Mouse (Mus musculus): ENCODE measurements around the gene Amotl1. TPM values are rescaled to one million over a fixed set of nuclear protein-coding genes. Genes with fewer than 3 reads are reported as not detected.
"Not testable (repeated sequence)": the region's sequence is repeated elsewhere in the genome, so short reads cannot be mapped to it uniquely, and the experiment has no call there.

The Amotl1 gene
- polyA plus RNA-seq, 1 experiment from 2014 or later, result 28.6 TPM

DNA sequence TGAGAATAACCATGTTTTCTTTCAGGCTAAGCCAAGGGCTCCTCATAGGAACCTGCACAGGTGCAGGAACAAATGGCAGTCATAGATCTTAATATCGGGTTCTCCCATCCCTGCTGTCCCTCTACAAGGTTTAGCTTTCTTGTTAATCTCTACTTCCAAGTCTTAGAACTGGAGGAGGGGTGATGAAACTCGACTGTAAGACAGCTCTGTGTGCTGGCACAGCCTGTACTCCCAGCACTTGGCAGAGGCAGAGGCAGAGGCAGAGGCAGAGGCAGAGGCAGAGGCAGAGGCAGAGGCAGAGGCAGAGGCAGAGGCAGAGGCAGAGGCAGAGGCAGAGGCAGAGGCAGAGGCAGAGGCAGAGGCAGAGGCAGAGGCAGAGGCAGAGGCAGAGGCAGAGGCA, 68.5 kb downstream of the Amotl1 start:
- ATAC-seq (replicated peaks; ENCODE audit: insufficient number of reproducible peaks, low FRiP score, low TSS enrichment, low read depth); H3K4me3 ChIP-seq (ENCODE audit: low read depth, low read length); H3K9me3 ChIP-seq (replicated peaks; ENCODE audit: control insufficient read depth, low read length); H3K4me2 ChIP-seq (ENCODE audit: low read depth, low read length); H3K27ac ChIP-seq (replicated peaks; ENCODE audit: low read depth, low read length); H3K27me3 ChIP-seq (ENCODE audit: control insufficient read depth, insufficient read depth, low read length); H3K36me3 ChIP-seq (replicated peaks; ENCODE audit: control insufficient read depth, insufficient read depth, low read depth, low read length); H3K4me1 ChIP-seq (ENCODE audit: control insufficient read depth, insufficient read depth, low read length); DNase-seq (ENCODE audit: low spot score); H3K9ac ChIP-seq (replicated peaks; ENCODE audit: low read length): not testable (repeated sequence)
- WGBS, result 79% methylated on average over 2 of the region's 2 CpGs

DNA sequence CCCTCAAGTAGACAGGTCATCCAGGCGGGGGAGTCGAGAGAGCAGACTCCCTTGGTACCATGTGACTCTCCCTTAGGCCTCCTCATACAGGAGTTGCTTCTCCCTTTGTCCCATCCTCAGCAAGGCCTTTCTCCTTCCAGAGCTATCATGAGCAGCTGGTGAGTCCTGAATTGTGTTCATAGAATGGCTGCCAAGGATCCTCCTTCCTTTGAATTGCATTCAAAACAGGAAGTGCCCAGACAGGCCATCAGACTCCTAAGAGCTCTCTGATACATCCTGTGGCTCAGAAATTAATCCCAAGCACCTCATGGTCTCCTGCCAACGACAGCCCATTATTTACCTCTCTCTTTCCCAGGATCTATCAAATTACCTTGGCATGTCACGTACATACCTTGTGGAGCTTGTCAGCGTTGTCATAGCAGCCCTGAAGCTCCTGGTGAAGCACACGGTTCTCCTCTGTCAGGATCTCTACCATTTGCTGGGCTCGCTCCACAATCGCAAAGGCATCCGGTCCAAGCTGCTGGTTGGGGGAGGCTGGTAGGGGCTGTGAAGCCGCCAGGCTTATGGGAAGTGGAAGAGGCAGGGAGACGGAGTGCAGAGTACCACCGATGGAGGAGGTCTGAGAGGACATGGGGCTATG, 70.0 kb downstream of the Amotl1 start:
- H3K4me3 ChIP-seq (ENCODE audit: low read depth, low read length), result no peak overlapping the region
- WGBS, result 78% methylated on average over 12 of the region's 12 CpGs
- H3K4me1 ChIP-seq (ENCODE audit: control insufficient read depth, insufficient read depth, low read length), result no peaks in the 10 kb centered on the region
- H3K36me3 ChIP-seq (replicated peaks; ENCODE audit: control insufficient read depth, insufficient read depth, low read depth, low read length), result peaks cover 2% of the 10 kb centered on the region; the same call in 1 of the 2 replicates
- H3K27me3 ChIP-seq (ENCODE audit: control insufficient read depth, insufficient read depth, low read length), result no peaks in the 10 kb centered on the region
- no peaks in the 10 kb centered on the region for H3K9me3 ChIP-seq (replicated peaks; ENCODE audit: control insufficient read depth, low read length)
- H3K4me2 ChIP-seq (ENCODE audit: low read depth, low read length), result no peak overlapping the region
- no peak for ATAC-seq (replicated peaks; ENCODE audit: insufficient number of reproducible peaks, low FRiP score, low TSS enrichment, low read depth)
- H3K9ac ChIP-seq (replicated peaks; ENCODE audit: low read length), result no peak overlapping the region
- no peak overlapping the region for H3K27ac ChIP-seq (replicated peaks; ENCODE audit: low read depth, low read length)
- no peak for DNase-seq (ENCODE audit: low spot score)

DNA sequence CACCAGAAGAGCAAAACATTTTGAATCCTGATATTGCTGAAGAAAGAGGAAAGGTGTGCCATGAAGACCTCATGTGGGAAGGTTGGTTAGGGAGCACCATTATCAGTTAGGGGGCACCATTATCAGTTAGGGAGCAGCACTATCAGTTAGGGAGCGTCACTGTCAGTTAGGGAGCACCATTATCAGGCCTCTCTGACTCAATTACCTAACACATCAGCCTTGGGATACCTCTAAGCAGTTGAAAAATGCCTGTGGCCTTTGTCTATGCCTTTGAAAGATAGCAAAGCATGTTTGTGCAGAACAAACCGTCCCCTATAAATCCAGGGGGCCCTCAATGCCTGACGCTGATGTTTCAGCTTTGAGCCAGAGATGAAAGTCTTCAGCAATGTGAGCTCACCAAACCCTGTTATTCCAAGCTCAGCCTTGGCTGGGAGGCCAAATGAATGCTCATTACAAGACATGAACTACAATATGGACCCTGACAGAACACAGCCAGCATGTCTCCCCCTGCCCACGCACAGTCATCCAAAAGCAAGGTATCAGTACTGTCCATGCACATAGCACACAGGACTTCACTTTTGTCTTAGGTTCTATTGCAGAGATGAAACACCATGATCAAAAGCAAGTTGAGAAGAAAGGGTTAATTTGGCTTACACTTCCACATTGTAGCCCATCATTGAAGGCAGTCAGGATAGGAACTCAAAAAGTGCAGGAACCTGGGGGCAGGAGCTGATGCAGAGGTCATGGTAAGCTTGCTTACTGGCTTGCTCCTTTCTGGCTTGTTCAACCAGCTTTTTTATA, 75.5 kb downstream of the Amotl1 start:
- Histone ChIP-seq H3K4me2 (ENCODE audit: low read depth, low read length) (no peak overlapping the region), H3K4me3 (ENCODE audit: low read depth, low read length) (no peak overlapping the region), H3K4me1 (ENCODE audit: control insufficient read depth, insufficient read depth, low read length) (no peaks in the 10 kb centered on the region), H3K9me3 (replicated peaks; ENCODE audit: control insufficient read depth, low read length) (no peaks in the 10 kb centered on the region), H3K27me3 (ENCODE audit: control insufficient read depth, insufficient read depth, low read length) (no peaks in the 10 kb centered on the region), H3K36me3 (replicated peaks; ENCODE audit: control insufficient read depth, insufficient read depth, low read depth, low read length) (peaks cover 2% of the 10 kb centered on the region; the same call in 1 of the 2 replicates), H3K9ac (replicated peaks; ENCODE audit: low read length) (no peak overlapping the region), H3K27ac (replicated peaks; ENCODE audit: low read depth, low read length) (no peak overlapping the region)
- 94% methylated on average over 4 of the region's 4 CpGs for WGBS
- DNase-seq (ENCODE audit: low spot score), result no peak
- ATAC-seq (replicated peaks; ENCODE audit: insufficient number of reproducible peaks, low FRiP score, low TSS enrichment, low read depth), result no peak

DNA sequence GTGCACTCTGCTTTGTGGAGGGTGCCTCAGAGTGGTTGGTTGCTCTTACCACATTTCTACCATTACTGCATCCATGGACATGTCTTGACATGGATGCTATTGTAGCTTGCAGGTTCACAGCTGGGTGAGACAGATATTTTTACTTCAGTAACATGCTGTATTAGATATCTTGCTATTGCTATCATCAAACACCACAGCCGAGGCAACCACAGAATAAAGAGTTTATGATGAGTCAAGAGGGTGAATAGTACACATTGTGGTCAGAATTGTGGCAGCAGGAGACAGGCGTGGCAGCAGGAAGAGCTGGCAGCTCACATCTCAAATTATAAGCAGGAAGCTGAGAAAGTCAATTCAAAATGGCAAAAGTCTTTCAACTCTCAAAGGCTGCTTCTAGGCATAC, 76.4 kb downstream of the Amotl1 start:
- DNase-seq (ENCODE audit: low spot score) (no peak), ATAC-seq (replicated peaks; ENCODE audit: insufficient number of reproducible peaks, low FRiP score, low TSS enrichment, low read depth) (no peak)
- Histone ChIP-seq H3K36me3 (replicated peaks; ENCODE audit: control insufficient read depth, insufficient read depth, low read depth, low read length) (peaks cover 2% of the 10 kb centered on the region), H3K4me3 (ENCODE audit: low read depth, low read length) (no peak overlapping the region), H3K9me3 (replicated peaks; ENCODE audit: control insufficient read depth, low read length) (no peaks in the 10 kb centered on the region), H3K27ac (replicated peaks; ENCODE audit: low read depth, low read length) (no peak overlapping the region), H3K9ac (replicated peaks; ENCODE audit: low read length) (no peak overlapping the region), H3K4me1 (ENCODE audit: control insufficient read depth, insufficient read depth, low read length) (no peaks in the 10 kb centered on the region), H3K4me2 (ENCODE audit: low read depth, low read length) (no peak overlapping the region), H3K27me3 (ENCODE audit: control insufficient read depth, insufficient read depth, low read length) (no peaks in the 10 kb centered on the region)
- 74% methylated on average over 2 of the region's 2 CpGs for WGBS

DNA sequence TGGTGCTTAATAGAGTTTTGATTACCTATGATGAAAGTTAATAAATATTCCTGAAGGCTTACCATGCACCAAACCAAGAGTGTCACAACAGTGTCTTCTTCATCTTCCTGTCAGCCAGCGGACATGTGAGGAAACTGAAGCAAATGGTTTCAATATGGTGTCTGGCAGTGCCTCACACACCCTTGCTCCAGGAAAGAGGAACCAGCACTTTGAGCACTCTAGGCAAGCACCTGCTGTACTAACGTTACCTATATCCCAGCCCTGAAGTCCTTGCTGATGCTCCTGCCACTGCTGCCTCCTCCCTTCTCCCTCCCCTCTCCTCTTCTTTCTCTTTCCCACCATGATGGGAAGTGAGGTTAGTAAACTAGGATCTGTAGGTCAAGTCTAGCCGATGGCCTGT, 80.4 kb downstream of the Amotl1 start:
- Histone ChIP-seq H3K27me3 (ENCODE audit: control insufficient read depth, insufficient read depth, low read length) (no peaks in the 10 kb centered on the region), H3K36me3 (replicated peaks; ENCODE audit: control insufficient read depth, insufficient read depth, low read depth, low read length) (peaks cover 7% of the 10 kb centered on the region), H3K9me3 (replicated peaks; ENCODE audit: control insufficient read depth, low read length) (no peaks in the 10 kb centered on the region), H3K4me1 (ENCODE audit: control insufficient read depth, insufficient read depth, low read length) (no peaks in the 10 kb centered on the region), H3K9ac (replicated peaks; ENCODE audit: low read length) (no peak overlapping the region), H3K4me2 (ENCODE audit: low read depth, low read length) (no peak overlapping the region), H3K27ac (replicated peaks; ENCODE audit: low read depth, low read length) (no peak overlapping the region), H3K4me3 (ENCODE audit: low read depth, low read length) (no peak overlapping the region)
- WGBS, result 83% methylated on average over 3 of the region's 3 CpGs
- no peak for DNase-seq (ENCODE audit: low spot score)
- no peak for ATAC-seq (replicated peaks; ENCODE audit: insufficient number of reproducible peaks, low FRiP score, low TSS enrichment, low read depth)

DNA sequence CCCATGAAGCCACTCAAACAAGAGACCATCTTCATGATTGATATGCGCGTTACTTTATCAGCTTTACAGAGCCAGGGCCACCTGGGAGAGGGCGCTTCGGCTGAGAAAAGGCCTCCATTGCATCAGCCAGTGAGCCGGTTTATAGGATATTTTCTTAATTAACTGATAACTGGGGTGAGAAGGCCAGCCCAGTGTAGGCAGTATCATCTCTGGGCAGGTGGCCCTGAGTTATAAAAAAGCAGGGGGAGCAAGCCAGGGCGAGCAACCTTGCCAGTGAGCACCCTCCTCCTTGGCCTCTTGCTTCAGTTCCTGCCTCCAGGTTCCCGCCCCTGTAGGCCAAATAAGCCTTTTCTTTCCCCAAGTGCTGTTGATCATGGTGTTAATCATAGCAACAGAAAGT, 81.5 kb downstream of the Amotl1 start:
- DNase-seq (ENCODE audit: low spot score) (no peak), ATAC-seq (replicated peaks; ENCODE audit: insufficient number of reproducible peaks, low FRiP score, low TSS enrichment, low read depth) (no peak)
- WGBS, result 89% methylated on average over 7 of the region's 7 CpGs
- H3K9me3 ChIP-seq (replicated peaks; ENCODE audit: control insufficient read depth, low read length), result no peaks in the 10 kb centered on the region
- no peaks in the 10 kb centered on the region for H3K4me1 ChIP-seq (ENCODE audit: control insufficient read depth, insufficient read depth, low read length)
- H3K4me2 ChIP-seq (ENCODE audit: low read depth, low read length), result no peak overlapping the region
- no peak overlapping the region for H3K9ac ChIP-seq (replicated peaks; ENCODE audit: low read length)
- no peak overlapping the region for H3K27ac ChIP-seq (replicated peaks; ENCODE audit: low read depth, low read length)
- no peaks in the 10 kb centered on the region for H3K27me3 ChIP-seq (ENCODE audit: control insufficient read depth, insufficient read depth, low read length)
- no peak overlapping the region for H3K4me3 ChIP-seq (ENCODE audit: low read depth, low read length)
- peaks cover 13% of the 10 kb centered on the region for H3K36me3 ChIP-seq (replicated peaks; ENCODE audit: control insufficient read depth, insufficient read depth, low read depth, low read length)

DNA sequence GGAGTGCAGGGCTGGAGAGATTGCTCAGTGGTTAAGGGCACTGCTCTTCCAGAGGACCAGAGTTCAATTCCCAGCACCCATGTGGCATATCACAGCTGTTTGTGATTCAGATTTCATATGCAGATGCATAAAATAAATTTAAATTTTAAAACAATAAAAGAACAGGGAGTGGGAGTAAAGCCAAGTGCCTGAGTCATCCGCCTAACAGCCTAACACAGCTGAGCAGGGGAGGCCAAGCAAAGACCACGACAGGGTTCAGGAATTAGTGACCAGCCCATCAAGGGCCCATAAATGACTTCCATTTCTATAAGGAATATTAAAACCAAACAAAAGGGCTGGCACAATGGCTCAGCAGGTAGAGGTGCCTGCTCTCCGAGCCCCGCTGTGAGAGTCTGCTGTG, 84.3 kb downstream of the Amotl1 start:
- Histone ChIP-seq H3K4me1 (ENCODE audit: control insufficient read depth, insufficient read depth, low read length) (no peaks in the 10 kb centered on the region), H3K4me3 (ENCODE audit: low read depth, low read length) (no peak overlapping the region), H3K27ac (replicated peaks; ENCODE audit: low read depth, low read length) (no peak overlapping the region), H3K36me3 (replicated peaks; ENCODE audit: control insufficient read depth, insufficient read depth, low read depth, low read length) (peaks cover 20% of the 10 kb centered on the region), H3K9me3 (replicated peaks; ENCODE audit: control insufficient read depth, low read length) (no peaks in the 10 kb centered on the region), H3K27me3 (ENCODE audit: control insufficient read depth, insufficient read depth, low read length) (no peaks in the 10 kb centered on the region), H3K9ac (replicated peaks; ENCODE audit: low read length) (no peak overlapping the region), H3K4me2 (ENCODE audit: low read depth, low read length) (no peak overlapping the region)
- DNase-seq (ENCODE audit: low spot score) (no peak), ATAC-seq (replicated peaks; ENCODE audit: insufficient number of reproducible peaks, low FRiP score, low TSS enrichment, low read depth) (no peak)
- 94% methylated on average over 4 of the region's 4 CpGs for WGBS

DNA sequence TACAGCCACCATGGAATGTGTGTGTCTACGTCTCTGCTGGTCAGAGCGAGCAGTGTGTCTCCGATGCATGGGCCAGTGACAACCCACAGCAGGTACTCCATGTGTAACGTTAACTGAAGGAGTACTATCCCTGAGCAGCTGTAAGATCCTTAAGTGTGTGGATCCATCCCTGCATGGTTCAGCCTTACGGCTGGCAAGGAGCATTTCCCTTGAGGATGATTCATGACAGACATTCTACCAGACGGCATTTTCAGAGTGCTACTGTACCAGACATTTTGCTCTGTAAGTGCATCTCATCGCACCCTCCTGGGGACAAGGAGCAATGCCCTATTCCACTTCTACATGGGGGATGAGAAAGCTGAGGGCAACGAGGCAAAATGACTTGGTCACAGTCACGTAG, 84.9 kb downstream of the Amotl1 start:
- H3K27ac ChIP-seq (replicated peaks; ENCODE audit: low read depth, low read length), result no peak overlapping the region
- H3K27me3 ChIP-seq (ENCODE audit: control insufficient read depth, insufficient read depth, low read length), result no peaks in the 10 kb centered on the region
- ATAC-seq (replicated peaks; ENCODE audit: insufficient number of reproducible peaks, low FRiP score, low TSS enrichment, low read depth), result no peak; the same call in 1 of the 2 replicates
- H3K4me3 ChIP-seq (ENCODE audit: low read depth, low read length), result no peak overlapping the region
- H3K9me3 ChIP-seq (replicated peaks; ENCODE audit: control insufficient read depth, low read length), result no peaks in the 10 kb centered on the region
- no peaks in the 10 kb centered on the region for H3K4me1 ChIP-seq (ENCODE audit: control insufficient read depth, insufficient read depth, low read length)
- H3K9ac ChIP-seq (replicated peaks; ENCODE audit: low read length), result no peak overlapping the region
- peaks cover 20% of the 10 kb centered on the region for H3K36me3 ChIP-seq (replicated peaks; ENCODE audit: control insufficient read depth, insufficient read depth, low read depth, low read length)
- 87% methylated on average over 9 of the region's 9 CpGs for WGBS
- no peak overlapping the region for H3K4me2 ChIP-seq (ENCODE audit: low read depth, low read length)
- DNase-seq (ENCODE audit: low spot score), result no peak

Data from embryonic facial prominence, embryonic 11.5 days (tissue).